Mouse (Mus musculus): ENCODE data around the gene Pml. TPM values are rescaled to one million over a fixed set of nuclear protein-coding genes. Genes with fewer than 3 reads are reported as not detected.
A peak's percentile ranks its signal among the peaks of the same experiment; 100 is the strongest.

Pml gene
- total RNA-seq (2021), result 10 to 100 TPM; 12.4 to 13.0 TPM

GRCm38 (mm10) chr9:58249592-58250192 lies at the start of gene Pml:
Gene Pml, minus strand, starts transcription at chr9:58249786.
- intact Hi-C loops (cut with DNase I), result no loop called here
- peak; percentile 84 to 86 for DNase-seq

GRCm38 (mm10) chr9:58297961-58298477 lies 48.4 kb upstream of the Pml start:
- DNase-seq, result peak in 1 of 2 experiments; percentile 7
- intact Hi-C loops (cut with DNase I), result no loop called here

GRCm38 (mm10) chr9:58297065-58297464 lies 47.5 kb upstream of the Pml start:
- no peak for DNase-seq
- intact Hi-C loops (cut with DNase I), result no loop called here

GRCm38 (mm10) chr9:58295766-58296361 lies 46.3 kb upstream of the Pml start:
- peak; percentile 75 to 78 for DNase-seq
- intact Hi-C loops (cut with DNase I), result no loop called here

GRCm38 (mm10) chr9:58295345-58295744 lies 45.8 kb upstream of the Pml start:
- no peak for DNase-seq
- intact Hi-C loops (cut with DNase I), result no loop called here

GRCm38 (mm10) chr9:58294527-58294926 lies 44.9 kb upstream of the Pml start:
- no peak for DNase-seq
- intact Hi-C loops (cut with DNase I), result no loop called here

- DNase-seq, result no peak
- intact Hi-C loops (cut with DNase I), result no loop called here
These were observed 40.3 kb upstream of the Pml start for GRCm38 (mm10) chr9:58289901-58290300.

- intact Hi-C loops (cut with DNase I), result no loop called here
- DNase-seq, result no peak
These were observed 39.5 kb upstream of the Pml start for GRCm38 (mm10) chr9:58289090-58289489.

- intact Hi-C loops (cut with DNase I), result no loop called here
- no peak for DNase-seq
These were observed 33.8 kb upstream of the Pml start for GRCm38 (mm10) chr9:58283431-58283830.

- no peak for DNase-seq
- intact Hi-C loops (cut with DNase I), result loop anchor here (2.0 kb wide), 1 partner anchor 243 kb away; no protein-coding TSS in a partner anchor
These were observed 32.0 kb upstream of the Pml start for GRCm38 (mm10) chr9:58281597-58281996.

GRCm38 (mm10) chr9:58280259-58281109 lies 30.9 kb upstream of the Pml start:
- peak; percentile 82 to 89 for DNase-seq
- intact Hi-C loops (cut with DNase I), result loop anchor here (1.0 to 2.0 kb wide), 3 partner anchors 33 to 242 kb away; no protein-coding TSS in a partner anchor

GRCm38 (mm10) chr9:58279780-58280179 lies 30.2 kb upstream of the Pml start:
- intact Hi-C loops (cut with DNase I), result loop anchor here (1.0 to 2.0 kb wide), 3 partner anchors 32 to 241 kb away; no protein-coding TSS in a partner anchor
- DNase-seq, result no peak

- intact Hi-C loops (cut with DNase I), result no loop called here
- DNase-seq, result no peak
These were observed 29.5 kb upstream of the Pml start for GRCm38 (mm10) chr9:58278821-58279723.

- no peak for DNase-seq
- intact Hi-C loops (cut with DNase I), result no loop called here
These were observed 28.7 kb upstream of the Pml start for GRCm38 (mm10) chr9:58278313-58278712.

- intact Hi-C loops (cut with DNase I), result no loop called here
- no peak for DNase-seq
These were observed 26.8 kb upstream of the Pml start for GRCm38 (mm10) chr9:58276346-58276745.

- no peak for DNase-seq
- intact Hi-C loops (cut with DNase I), result no loop called here
These were observed 26.2 kb upstream of the Pml start for GRCm38 (mm10) chr9:58275797-58276196.

GRCm38 (mm10) chr9:58275115-58275774 lies 25.7 kb upstream of the Pml start:
- peak; percentile 58 to 62 for DNase-seq
- intact Hi-C loops (cut with DNase I), result no loop called here

- DNase-seq, result no peak
- intact Hi-C loops (cut with DNase I), result no loop called here
These were observed 25.0 kb upstream of the Pml start for GRCm38 (mm10) chr9:58274626-58275025.

GRCm38 (mm10) chr9:58274101-58274604 lies 24.6 kb upstream of the Pml start:
- intact Hi-C loops (cut with DNase I), result no loop called here
- DNase-seq, result no peak

GRCm38 (mm10) chr9:58272855-58273254 lies 23.3 kb upstream of the Pml start:
- intact Hi-C loops (cut with DNase I), result no loop called here
- no peak for DNase-seq

All from heart, postnatal 10 days (tissue).